Mouse (Mus musculus) naive thymus-derived CD4-positive, alpha-beta T cell, adult 5 months (primary cell): ENCODE results near the gene Pmpca. TPM values are rescaled to one million over a fixed set of nuclear protein-coding genes. Genes with fewer than 3 reads are reported as not detected.

Experiments used
- polyA plus RNA-seq: library from polyadenylated mRNA; unstranded; fragments of 100-300 nt; shearing (Covaris generic); gene quantifications from one replicate; pipeline ENCODE4 v1.2.1, GENCODE M21; 2017

The Pmpca gene
- polyA plus RNA-seq: 59.7 TPM

DNA sequence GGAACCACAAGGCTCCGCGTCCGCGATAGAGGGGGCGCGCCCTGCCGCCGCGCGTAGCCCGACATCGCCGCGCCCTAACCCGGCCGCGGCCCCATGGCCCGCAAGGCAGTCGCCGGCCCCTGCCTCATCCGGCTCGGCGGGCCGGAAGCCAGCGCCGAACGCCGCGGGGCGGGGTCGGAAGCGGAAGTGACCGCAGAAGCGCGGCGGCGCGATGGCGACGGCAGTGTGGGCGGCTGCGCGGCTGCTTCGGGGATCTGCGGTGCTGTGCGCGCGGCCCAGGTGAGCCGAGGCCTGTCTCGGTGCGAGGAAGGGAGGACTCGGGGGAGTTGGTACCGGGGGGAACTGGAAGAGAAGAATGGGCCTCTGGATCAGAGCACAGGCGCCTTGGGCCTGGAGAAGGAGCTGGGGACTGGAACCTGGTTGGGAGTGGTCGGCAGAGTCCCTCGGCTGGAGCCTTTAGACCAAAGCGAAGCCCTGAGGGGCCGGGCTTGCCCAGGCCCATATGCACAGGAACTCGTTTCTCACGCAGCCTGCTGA is at the start of gene Pmpca, which contains the start of gene Entr1:
Gene Pmpca, plus strand, starts transcription at position 186 of the 537 bp plus-strand sequence.
Gene Entr1, minus strand, starts transcription at position 163 of the 537 bp plus-strand sequence.

DNA sequence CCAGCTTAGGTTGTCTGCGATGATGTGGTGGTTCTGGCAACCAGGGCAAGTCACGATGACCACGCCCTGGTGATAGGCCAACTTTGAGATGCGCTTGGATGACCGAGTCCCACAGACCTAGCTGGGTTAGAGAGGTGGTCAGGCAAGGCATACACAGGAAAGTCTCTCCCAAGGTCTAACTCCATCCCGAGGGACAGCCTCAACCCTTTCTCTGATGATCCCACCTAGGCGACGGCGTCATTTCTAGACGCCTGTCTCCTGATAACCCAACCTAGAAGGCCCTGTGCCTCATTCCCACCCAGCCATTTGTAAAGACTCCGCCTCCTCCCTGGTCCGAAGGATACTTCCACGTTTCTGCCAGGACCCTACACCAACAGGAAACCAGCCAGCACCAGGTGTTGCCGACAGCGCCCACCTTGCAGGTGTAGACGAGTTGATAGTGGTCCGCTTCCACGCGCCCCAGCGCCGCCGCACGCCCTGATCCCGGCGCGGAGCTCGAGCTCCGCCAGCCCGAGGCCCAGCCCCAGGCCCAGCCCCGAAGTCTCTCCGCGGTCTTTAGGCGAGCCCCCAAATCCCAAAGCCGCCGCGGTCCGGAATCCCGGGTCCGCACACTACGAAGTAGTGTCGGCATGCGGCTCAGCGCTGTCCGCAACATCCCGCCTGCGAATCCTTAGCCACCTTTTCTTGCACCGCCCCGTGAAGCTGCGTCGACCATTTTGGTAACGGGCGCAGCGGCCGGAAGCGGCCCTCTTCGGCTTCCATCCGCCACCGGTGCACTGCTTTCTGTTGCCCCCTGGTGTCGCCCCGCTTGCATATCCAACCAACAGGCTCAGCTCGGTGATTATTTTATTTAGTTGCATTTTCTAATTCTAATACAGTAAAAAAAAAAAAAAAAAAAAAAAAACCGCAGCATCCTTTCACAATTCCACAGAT is 37.5 kb upstream of the Pmpca start, which contains the start of gene Dnlz:
Gene Dnlz, minus strand, starts transcription at position 753 of the 933 bp plus-strand sequence.

GRCm38 (mm10) chr2:26360772-26361171 is 28.4 kb upstream of the Pmpca start, which contains the start of gene Card9:
Gene Card9 (minus strand): TSS chr2:26360918.

DNA sequence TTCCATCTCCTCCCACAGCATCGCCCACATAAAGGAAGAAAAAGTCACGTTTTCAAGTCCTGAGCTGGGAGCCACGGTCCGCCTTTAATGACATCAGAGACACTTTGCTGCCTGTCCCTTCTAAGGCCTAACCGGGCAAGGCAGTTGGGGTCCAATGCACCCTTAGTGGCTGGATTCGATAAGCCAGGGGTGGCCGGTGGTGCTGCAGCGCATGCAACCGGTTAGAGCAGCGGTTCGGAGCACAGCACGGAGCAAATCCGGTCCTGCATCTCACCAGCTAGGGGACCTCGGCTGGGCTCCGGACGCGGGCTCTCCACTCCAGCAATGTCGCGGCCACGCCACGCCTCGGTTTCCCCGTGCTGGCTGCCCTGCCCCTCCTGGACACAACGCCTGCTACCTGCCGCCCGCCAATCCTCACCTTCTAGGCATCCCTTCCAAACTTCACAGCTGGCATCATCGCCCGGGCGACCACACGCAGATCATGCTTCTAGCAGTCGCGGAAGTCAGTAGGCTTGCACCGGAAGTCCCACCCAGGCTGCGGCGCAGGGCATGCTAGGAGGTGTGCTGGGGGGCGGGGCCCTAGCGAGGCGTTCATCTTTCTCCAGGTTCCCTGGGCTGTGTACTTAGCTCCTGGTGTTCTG is 8.9 kb upstream of the Pmpca start, which contains the start of gene Snapc4:
Gene Snapc4, minus strand, starts transcription at position 523 of the 641 bp plus-strand sequence.

DNA sequence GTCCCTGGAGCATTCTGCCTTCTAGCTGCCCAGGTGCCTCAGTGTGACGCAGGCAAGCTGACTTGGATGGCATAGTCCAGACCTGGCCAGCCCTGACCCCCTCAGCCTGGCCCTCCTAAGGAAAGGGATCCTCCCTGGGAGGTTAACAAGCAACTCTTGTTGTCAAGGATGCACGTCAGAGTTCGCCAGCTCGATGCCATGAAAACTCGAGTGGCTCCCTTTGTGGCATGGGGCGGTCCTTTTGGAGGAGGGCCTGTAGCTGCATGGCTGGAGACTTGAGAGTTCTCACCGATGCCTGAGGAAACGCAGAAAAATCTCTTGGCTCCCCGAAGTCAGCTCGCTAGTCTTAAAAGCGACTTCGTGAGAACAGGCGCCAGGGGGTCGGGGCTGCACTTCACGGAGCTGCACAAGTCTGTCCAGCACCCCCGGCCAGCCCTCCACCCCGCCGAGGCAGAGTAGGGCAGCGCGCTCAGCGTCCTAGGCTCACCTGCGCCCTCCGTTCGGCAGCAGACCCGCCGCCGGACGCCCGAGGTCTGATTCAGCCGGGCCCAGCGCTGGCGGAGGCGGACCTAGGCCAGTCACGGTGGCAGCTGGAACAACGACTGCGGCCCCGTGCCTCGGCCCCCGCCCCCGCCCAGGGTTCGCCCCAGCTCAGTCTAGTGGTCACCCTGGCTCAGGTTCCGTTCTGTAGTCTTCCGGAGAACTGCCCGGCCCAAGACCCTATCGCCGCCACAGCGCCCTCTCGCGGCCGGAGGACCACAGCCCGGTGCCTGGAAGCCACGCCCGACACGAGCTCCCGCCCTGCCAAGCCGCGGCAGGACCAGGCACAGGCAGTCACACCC is 19.6 kb downstream of the Pmpca start, which contains the start of gene Inpp5e:
Gene Inpp5e, minus strand, starts transcription at position 689 of the 842 bp plus-strand sequence.

GRCm38 (mm10) chr2:26444946-26445665 is 56.0 kb downstream of the Pmpca start, which contains the start of gene Sec16a:
Gene Sec16a (minus strand): TSS chr2:26445216.

Other genes starting within 250 kb of the Pmpca start
- not detected for gene Lhx3, start 181.1 kb upstream of the Pmpca start, polyA plus RNA-seq
- 6.3 TPM for gene Qsox2, start 151.8 kb upstream of the Pmpca start, polyA plus RNA-seq
- not detected for gene Ccdc187, start 94.8 kb upstream of the Pmpca start, polyA plus RNA-seq
- gene Gpsm1, start 73.8 kb upstream of the Pmpca start, polyA plus RNA-seq: 18.4 TPM
- 8.5 TPM for gene Dnlz, start 37.2 kb upstream of the Pmpca start, polyA plus RNA-seq
- 2.3 TPM for gene Card9, start 28.4 kb upstream of the Pmpca start, polyA plus RNA-seq
- gene Snapc4, start 8.7 kb upstream of the Pmpca start, polyA plus RNA-seq: 63.6 TPM
- gene Entr1, start within 50 bp of the Pmpca start, polyA plus RNA-seq: 202 TPM
- 32.9 TPM for gene Inpp5e, start 19.9 kb downstream of the Pmpca start, polyA plus RNA-seq
- 58.3 TPM for gene Sec16a, start 55.9 kb downstream of the Pmpca start, polyA plus RNA-seq
- gene Notch1, start 127.3 kb downstream of the Pmpca start, polyA plus RNA-seq: 41.7 TPM
- not detected for gene Egfl7, start 190.7 kb downstream of the Pmpca start, polyA plus RNA-seq
- gene Gm20532, start 197.3 kb downstream of the Pmpca start, polyA plus RNA-seq: not detected
- gene Agpat2, start 215.1 kb downstream of the Pmpca start, polyA plus RNA-seq: 14.3 TPM
- 2.0 TPM for gene Fam69b, start 239.1 kb downstream of the Pmpca start, polyA plus RNA-seq